ENCODE assay signal across 12 mouse cellular contexts in genomic region chr8:121589205-121589726, GRCm38 (mm10). TPM values are rescaled to one million over a fixed set of nuclear protein-coding genes. Genes with fewer than 3 reads are reported as not detected.
DNase-seq lines count a peak whose midpoint lies in the region; ATAC-seq and TF ChIP-seq lines count a peak whose summit lies in the region.
"Had no signal": no experiment of that assay in that cellular context is flagged by ENCODE, and none has a peak within 500 bp of the region (broad histone marks: within the 10 kb centered on the region; RNA-seq: fewer than 3 reads in every experiment).

No protein-coding gene starts in this region.

- no peak for TF ChIP-seq CTCF in gastrocnemius, adult 2 months (IDR thresholded peaks at IDR 0.05)
- TF ChIP-seq CTCF in midbrain, postnatal 0 days (IDR thresholded peaks at IDR 0.05), result no peak

- peak overlapping the region; percentile 86 for H3K4me2 ChIP-seq in midbrain, embryonic 13.5 days (replicated peaks)
- no peak overlapping the region for H3K4me2 ChIP-seq in midbrain, postnatal 0 days (ENCODE audit: low read depth, low read length, poor library complexity, severe bottlenecking)
- H3K4me2 ChIP-seq in hindbrain, embryonic 14.5 days (replicated peaks), result no peak overlapping the region
- peak overlapping the region; percentile 95 for H3K4me2 ChIP-seq in neural tube, embryonic 13.5 days

- H3K36me3 ChIP-seq in midbrain, embryonic 13.5 days, result peaks cover 11% of the 10 kb centered on the region
- H3K36me3 ChIP-seq in midbrain, postnatal 0 days (ENCODE audit: insufficient read depth, low read length), result peaks cover 7% of the 10 kb centered on the region; the same call in 1 of the 2 replicates
- H3K36me3 ChIP-seq in hindbrain, embryonic 14.5 days (replicated peaks; ENCODE audit: control insufficient read depth, insufficient read depth), result peaks cover 7% of the 10 kb centered on the region
- H3K36me3 ChIP-seq in neural tube, embryonic 13.5 days, result peaks cover 12% of the 10 kb centered on the region

- H3K4me3 ChIP-seq in gastrocnemius, adult 2 months, result no peak overlapping the region
- H3K4me3 ChIP-seq in midbrain, embryonic 13.5 days (replicated peaks), result no peak overlapping the region
- H3K4me3 ChIP-seq in midbrain, postnatal 0 days (ENCODE audit: low read depth, low read length), result no peak overlapping the region
- H3K4me3 ChIP-seq in hindbrain, embryonic 14.5 days (replicated peaks; ENCODE audit: low read length), result no peak overlapping the region
- peak overlapping the region; percentile 97; the same call in 1 of the 2 replicates for H3K4me3 ChIP-seq in neural tube, embryonic 13.5 days

- H3K27me3 ChIP-seq in midbrain, embryonic 13.5 days, result no peaks in the 10 kb centered on the region
- H3K27me3 ChIP-seq in midbrain, postnatal 0 days (ENCODE audit: insufficient read depth, low read length), result no peaks in the 10 kb centered on the region
- no peaks in the 10 kb centered on the region for H3K27me3 ChIP-seq in hindbrain, embryonic 14.5 days (ENCODE audit: control insufficient read depth, insufficient read depth, low read length)
- H3K27me3 ChIP-seq in neural tube, embryonic 13.5 days, result no peaks in the 10 kb centered on the region
- H3K27me3 ChIP-seq: stomach, embryonic 15.5 days had no signal

- no peak overlapping the region; the same call in 1 of the 2 replicates for H3K9ac ChIP-seq in midbrain, embryonic 13.5 days (replicated peaks)
- H3K9ac ChIP-seq in midbrain, postnatal 0 days (replicated peaks; ENCODE audit: low read length, poor library complexity, severe bottlenecking), result no peak overlapping the region
- 0 out of 2 replicates have a peak overlapping the region, but pooled peaks have one; percentile 16 for H3K9ac ChIP-seq in hindbrain, embryonic 14.5 days
- H3K9ac ChIP-seq in neural tube, embryonic 13.5 days, result 0 out of 2 replicates have a peak overlapping the region, but pooled peaks have one; percentile 96
- H3K9ac ChIP-seq: stomach, embryonic 15.5 days had no signal

- intact Hi-C loops in gastrocnemius, adult 2 months (cut with DNase I), result no loop called here

- no peak for DNase-seq in gastrocnemius, adult 2 months
- no peak for DNase-seq in gastrocnemius, postnatal 4 days (ENCODE audit: low spot score in 2 of 2)
- no peak for DNase-seq in midbrain, postnatal 0 days (ENCODE audit: low spot score)
- no peak for DNase-seq in hindbrain, embryonic 14.5 days (ENCODE audit: low spot score)
- DNase-seq in layer of hippocampus, postnatal 14 days (ENCODE audit: low spot score in 2 of 2), result no peak
- DNase-seq in right cerebral cortex, postnatal 25 days, result no peak
- DNase-seq: gastrocnemius, postnatal 10 days; kidney, adult 11 months had no signal

- WGBS in midbrain, embryonic 13.5 days, result 51% methylated on average over 2 of the region's 2 CpGs
- WGBS in midbrain, postnatal 0 days, result 43% methylated on average over 2 of the region's 2 CpGs
- WGBS in hindbrain, embryonic 14.5 days, result 38% methylated on average over 2 of the region's 2 CpGs
- 46% methylated on average over 2 of the region's 2 CpGs for WGBS in neural tube, embryonic 13.5 days

- no peaks in the 10 kb centered on the region for H3K9me3 ChIP-seq in midbrain, embryonic 13.5 days
- H3K9me3 ChIP-seq in midbrain, postnatal 0 days (ENCODE audit: low read length), result no peaks in the 10 kb centered on the region
- no peaks in the 10 kb centered on the region for H3K9me3 ChIP-seq in hindbrain, embryonic 14.5 days (ENCODE audit: control insufficient read depth, low read length)
- H3K9me3 ChIP-seq in neural tube, embryonic 13.5 days, result no peaks in the 10 kb centered on the region
- H3K9me3 ChIP-seq: stomach, embryonic 15.5 days had no signal

- H3K4me1 ChIP-seq in midbrain, embryonic 13.5 days (replicated peaks), result peaks cover 36% of the 10 kb centered on the region
- H3K4me1 ChIP-seq in midbrain, postnatal 0 days (ENCODE audit: insufficient read depth, low read length), result peaks cover 17% of the 10 kb centered on the region
- H3K4me1 ChIP-seq in hindbrain, embryonic 14.5 days (replicated peaks; ENCODE audit: control insufficient read depth, insufficient read depth, low read length), result peaks cover 26% of the 10 kb centered on the region
- H3K4me1 ChIP-seq in neural tube, embryonic 13.5 days (replicated peaks), result peaks cover 45% of the 10 kb centered on the region

- ATAC-seq in midbrain, embryonic 13.5 days, result no peak
- no peak for ATAC-seq in midbrain, postnatal 0 days (ENCODE audit: low FRiP score)
- ATAC-seq in hindbrain, embryonic 14.5 days (ENCODE audit: low FRiP score), result no peak
- no peak for ATAC-seq in neural tube, embryonic 13.5 days (ENCODE audit: low read depth)

- H3K27ac ChIP-seq in gastrocnemius, adult 2 months, result peak overlapping the region; percentile 100; the same call in 1 of the 2 replicates
- H3K27ac ChIP-seq in midbrain, embryonic 13.5 days, result 0 out of 2 replicates have a peak overlapping the region, but pooled peaks have one; percentile 78
- no peak overlapping the region for H3K27ac ChIP-seq in midbrain, postnatal 0 days (ENCODE audit: low read depth, low read length)
- no peak overlapping the region for H3K27ac ChIP-seq in hindbrain, embryonic 14.5 days
- H3K27ac ChIP-seq in neural tube, embryonic 13.5 days (replicated peaks), result peak overlapping the region; percentile 88; the same call in 1 of the 2 replicates
- H3K27ac ChIP-seq: stomach, embryonic 15.5 days had no signal

RNA-seq across cellular contexts. Expression of gene Map1lc3b, which starts 0.9 kb away (rescaled TPM):
- 100 to 1,000 TPM; 166 to 175 TPM for total RNA-seq in gastrocnemius, adult 2 months (2021)
- total RNA-seq in gastrocnemius, postnatal 4 days (2021), result 100 to 1,000 TPM; 104 to 105 TPM
- polyA plus RNA-seq in midbrain, embryonic 13.5 days (2015; fragmentation: Nextera tagmentation; extraction: Ambion mirVana), result 364 and 371 TPM in 2 replicates
- total RNA-seq in midbrain, postnatal 0 days (2014; rRNA removed), result 264 and 279 TPM in 2 replicates
- 343 and 373 TPM in 2 replicates for polyA plus RNA-seq in midbrain, postnatal 0 days (2015; fragmentation: Nextera tagmentation; extraction: Ambion mirVana)
- 389 and 391 TPM in 2 replicates for polyA plus RNA-seq in hindbrain, embryonic 14.5 days (2014; fragmentation: Nextera tagmentation; extraction: Ambion mirVana)
- polyA plus RNA-seq in neural tube, embryonic 13.5 days (2015; fragmentation: Nextera tagmentation; extraction: Ambion mirVana), result 411 and 420 TPM in 2 replicates
- total RNA-seq in layer of hippocampus, postnatal 14 days (2021), result 100 to 1,000 TPM; 172 to 184 TPM

RNA-seq across cellular contexts. Expression of gene Fbxo31, which starts 10.7 kb away (rescaled TPM):
- total RNA-seq in gastrocnemius, adult 2 months (2021), result 100 to 1,000 TPM; 141 to 165 TPM
- total RNA-seq in gastrocnemius, postnatal 4 days (2021), result 10 to 100 TPM; 52.8 to 68.4 TPM
- polyA plus RNA-seq in midbrain, embryonic 13.5 days (2015; fragmentation: Nextera tagmentation; extraction: Ambion mirVana), result 21.3 and 22.9 TPM in 2 replicates
- total RNA-seq in midbrain, postnatal 0 days (2014; rRNA removed), result 62.1 and 68.9 TPM in 2 replicates
- 36.3 and 37.3 TPM in 2 replicates for polyA plus RNA-seq in midbrain, postnatal 0 days (2015; fragmentation: Nextera tagmentation; extraction: Ambion mirVana)
- polyA plus RNA-seq in hindbrain, embryonic 14.5 days (2014; fragmentation: Nextera tagmentation; extraction: Ambion mirVana), result 36.2 and 38.1 TPM in 2 replicates
- polyA plus RNA-seq in neural tube, embryonic 13.5 days (2015; fragmentation: Nextera tagmentation; extraction: Ambion mirVana), result 28.8 and 32.0 TPM in 2 replicates
- 10 to 100 TPM; 81.3 to 98.2 TPM for total RNA-seq in layer of hippocampus, postnatal 14 days (2021)

RNA-seq across cellular contexts. Expression of gene 1700018B08Rik, which starts 45.1 kb away (rescaled TPM):
- total RNA-seq in gastrocnemius, adult 2 months (2021), result not detected
- not detected for total RNA-seq in gastrocnemius, postnatal 4 days (2021)
- polyA plus RNA-seq in midbrain, embryonic 13.5 days (2015; fragmentation: Nextera tagmentation; extraction: Ambion mirVana), result not detected in 2 replicates
- total RNA-seq in midbrain, postnatal 0 days (2014; rRNA removed), result not detected in 2 replicates
- not detected in 2 replicates for polyA plus RNA-seq in midbrain, postnatal 0 days (2015; fragmentation: Nextera tagmentation; extraction: Ambion mirVana)
- not detected in 2 replicates for polyA plus RNA-seq in hindbrain, embryonic 14.5 days (2014; fragmentation: Nextera tagmentation; extraction: Ambion mirVana)
- polyA plus RNA-seq in neural tube, embryonic 13.5 days (2015; fragmentation: Nextera tagmentation; extraction: Ambion mirVana), result not detected in 2 replicates
- total RNA-seq in layer of hippocampus, postnatal 14 days (2021), result not detected
- total RNA-seq: gastrocnemius, postnatal 10 days; left cerebral cortex, postnatal 10 days had no signal
- polyA plus RNA-seq: stomach, embryonic 15.5 days had no signal

Comparison
In these comparisons a context has a peak if more than half of its experiments do, and no peak if none do; other contexts are left out.
1. H3K27ac ChIP-seq: peak in gastrocnemius, adult 2 months (single experiment), midbrain, embryonic 13.5 days (single experiment) and neural tube, embryonic 13.5 days (single experiment); none in midbrain, postnatal 0 days (single experiment) and hindbrain, embryonic 14.5 days (single experiment).
2. H3K4me2 ChIP-seq: peak in midbrain, embryonic 13.5 days (single experiment) and neural tube, embryonic 13.5 days (single experiment); none in midbrain, postnatal 0 days (single experiment) and hindbrain, embryonic 14.5 days (single experiment).
3. H3K9ac ChIP-seq: peak in hindbrain, embryonic 14.5 days (single experiment) and neural tube, embryonic 13.5 days (single experiment); none in midbrain, embryonic 13.5 days (single experiment) and midbrain, postnatal 0 days (single experiment).